Mouse (Mus musculus): ENCODE measurements at regions not wholly inside any gene's neighbourhood (a gene's known extent, or its start where the extent isn't known, plus 50 kb on each side); places are given as distances from the start of the nearest gene placed in this dataset.

DNA sequence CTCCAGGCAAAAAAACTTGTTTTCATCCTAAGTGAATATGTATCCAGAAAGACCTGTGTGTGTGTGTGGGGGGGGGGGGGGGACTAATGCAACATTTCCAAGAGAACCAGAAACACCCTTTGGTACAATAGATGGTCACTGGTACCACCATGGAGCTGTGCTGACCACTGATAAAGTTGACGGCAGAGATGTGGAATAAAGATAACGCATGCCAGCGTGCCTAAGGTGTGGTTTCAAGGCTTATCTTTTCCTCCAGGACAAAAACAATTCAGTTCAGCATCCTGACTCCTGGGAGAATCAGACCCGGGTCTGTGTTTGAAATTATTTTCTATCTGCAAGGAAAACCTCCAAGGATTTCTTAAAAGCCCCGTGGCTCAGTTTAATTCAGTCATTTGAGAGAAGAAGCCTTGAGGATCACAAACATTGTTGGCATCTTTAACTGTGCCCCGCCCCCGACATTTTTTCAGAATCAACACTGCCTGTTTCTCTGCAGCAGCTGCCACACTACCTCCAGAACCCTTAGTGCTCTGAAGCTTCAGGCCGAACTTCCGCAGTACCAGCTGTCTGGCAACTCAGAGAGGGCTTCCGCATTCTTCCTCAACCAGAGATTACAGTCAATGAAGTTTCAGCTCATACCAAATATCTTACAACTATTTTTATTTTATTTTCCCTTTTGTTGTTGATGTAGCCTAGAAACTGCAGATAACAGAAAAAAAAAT lies 118.5 kb upstream of the Gm10306 start:
- TF ChIP-seq POLR2A (IDR thresholded peaks at IDR 0.05; ENCODE audit: borderline replicate concordance, insufficient read depth, low read length) = no peak
- TF ChIP-seq CTCF (IDR thresholded peaks at IDR 0.05; ENCODE audit: borderline replicate concordance, insufficient read depth, low read depth, low read length) = no peak
